Mouse (Mus musculus) forebrain, postnatal 0 days (tissue): ENCODE results near the gene Slco1a5. TPM values are rescaled to one million over a fixed set of nuclear protein-coding genes. Genes with fewer than 3 reads are reported as not detected.

ENCODE experiments used
- ATAC-seq: fragments of 200-750 bp; cut with Nextera tagmentation; 2 replicates; pipeline ENCODE4 v1.8.0; 2017; ENCODE audit warnings: mild to moderate bottlenecking, moderate library complexity
- DNase-seq: peaks from one replicate; pipeline ENCODE4 v3.0.0-alpha.2; 2015
- H3K27ac ChIP-seq: fragments of 300-500 bp; sonication (generic); 2 replicates; pipeline ENCODE4 v1.5.1; 2014; ENCODE audit warnings: low read depth, mild to moderate bottlenecking, antibody characterized with exemption, low read length, moderate library complexity, mixed read lengths
- H3K27me3 ChIP-seq: fragments of 300-500 bp; sonication (generic); 2 replicates; pipeline ENCODE4 v1.6.1; 2014; ENCODE audit warnings: mild to moderate bottlenecking, low read length, mixed read lengths; ENCODE audit not compliant: insufficient read depth
- H3K36me3 ChIP-seq: fragments of 300-500 bp; sonication (generic); 2 replicates; pipeline ENCODE4 v1.6.1; 2014; ENCODE audit warnings: mild to moderate bottlenecking, moderate library complexity; ENCODE audit not compliant: insufficient read depth
- H3K4me1 ChIP-seq: fragments of 300-500 bp; sonication (generic); 2 replicates; pipeline ENCODE4 v1.6.1; 2014; ENCODE audit warnings: antibody characterized with exemption; ENCODE audit not compliant: insufficient read depth
- H3K4me2 ChIP-seq: fragments of 300-500 bp; sonication (generic); 2 replicates; pipeline ENCODE4 v1.6.1; 2014; ENCODE audit warnings: low read depth, mild to moderate bottlenecking, moderate library complexity
- H3K4me3 ChIP-seq: fragments of 300-500 bp; sonication (generic); 2 replicates; pipeline ENCODE4 v1.5.1; 2014; ENCODE audit warnings: low read depth, low read length, mixed read lengths
- H3K9ac ChIP-seq: fragments of 300-500 bp; sonication (generic); 2 replicates; pipeline ENCODE4 v1.6.1; 2014; ENCODE audit warnings: mild to moderate bottlenecking
- H3K9me3 ChIP-seq: fragments of 300-500 bp; sonication (generic); 2 replicates; pipeline ENCODE4 v1.6.1; 2016; ENCODE audit warnings: low read length
- CTCF ChIP-seq: sonication (generic); IDR thresholded peaks from 2 replicates; pipeline ENCODE4 v1.5.1; 2016; ENCODE audit warnings: antibody characterized with exemption, control low read depth, low read depth
- WGBS: fragments of 180-500 bp; shearing (Covaris S2); extraction: QIAGEN DNeasy Blood & Tissue Kit; methylation state at CpG from one replicate; pipeline ENCODE4 v1.1.7; 2014; 5-methylcytosine and 5-hydroxymethylcytosine counted together
- polyA plus RNA-seq: library from polyadenylated mRNA; unstranded; fragments of >200 nt; fragmentation: Nextera tagmentation; extraction: Ambion mirVana; gene quantifications from 2 replicates; pipeline ENCODE4 v1.2.1, GENCODE M21; 2015
- total RNA-seq: library from RNA; depleted of rRNA; stranded (reverse); fragments of >200 nt; gene quantifications from 2 replicates; pipeline ENCODE4 v1.2.3, GENCODE M21; 2014

The Slco1a5 gene
- total and polyA plus RNA-seq, 2 experiments from 2014 or later, result 0.33 to 0.82 TPM

GRCm38 (mm10) chr6:142339576-142339975 lies 16.8 kb upstream of the Slco1a5 start:
- ATAC-seq (no peak), DNase-seq (no peak)
- H3K9ac ChIP-seq, result no peak overlapping the region
- no peaks in the 10 kb centered on the region for H3K4me1 ChIP-seq
- H3K27me3 ChIP-seq, result no peaks in the 10 kb centered on the region
- 45% methylated on average over 2 of the region's 2 CpGs for WGBS
- H3K36me3 ChIP-seq, result no peaks in the 10 kb centered on the region
- H3K27ac ChIP-seq, result no peak overlapping the region
- no peak overlapping the region for H3K4me3 ChIP-seq
- no peak overlapping the region for H3K4me2 ChIP-seq
- H3K9me3 ChIP-seq, result no peaks in the 10 kb centered on the region
- TF ChIP-seq CTCF, result no peak

GRCm38 (mm10) chr6:142338961-142339360 lies 16.2 kb upstream of the Slco1a5 start:
- Histone ChIP-seq H3K27me3 (no peaks in the 10 kb centered on the region), H3K36me3 (no peaks in the 10 kb centered on the region), H3K9me3 (no peaks in the 10 kb centered on the region), H3K27ac (no peak overlapping the region), H3K4me3 (no peak overlapping the region), H3K4me2 (no peak overlapping the region), H3K4me1 (no peaks in the 10 kb centered on the region), H3K9ac (no peak overlapping the region)
- ATAC-seq (no peak), DNase-seq (no peak)
- WGBS, result 53% methylated on average over 2 of the region's 2 CpGs
- no peak for TF ChIP-seq CTCF

GRCm38 (mm10) chr6:142329201-142329600 lies 6.4 kb upstream of the Slco1a5 start:
- no peak overlapping the region for H3K9ac ChIP-seq
- DNase-seq (no peak), ATAC-seq (no peak)
- H3K9me3 ChIP-seq, result no peaks in the 10 kb centered on the region
- no peak overlapping the region for H3K4me3 ChIP-seq
- no peaks in the 10 kb centered on the region for H3K36me3 ChIP-seq
- no peaks in the 10 kb centered on the region for H3K27me3 ChIP-seq
- no peaks in the 10 kb centered on the region for H3K4me1 ChIP-seq
- H3K4me2 ChIP-seq, result no peak overlapping the region
- WGBS, result 41% methylated on average over 1 of the region's 1 CpGs
- H3K27ac ChIP-seq, result no peak overlapping the region
- no peak for TF ChIP-seq CTCF

GRCm38 (mm10) chr6:142326598-142326997 lies 3.8 kb upstream of the Slco1a5 start:
- no peak overlapping the region for H3K4me2 ChIP-seq
- H3K27ac ChIP-seq, result no peak overlapping the region
- H3K27me3 ChIP-seq, result no peaks in the 10 kb centered on the region
- ATAC-seq (no peak), DNase-seq (no peak)
- no peaks in the 10 kb centered on the region for H3K9me3 ChIP-seq
- no peak overlapping the region for H3K9ac ChIP-seq
- WGBS, result 88% methylated on average over 3 of the region's 3 CpGs
- no peaks in the 10 kb centered on the region for H3K36me3 ChIP-seq
- H3K4me3 ChIP-seq, result no peak overlapping the region
- no peak for TF ChIP-seq CTCF
- H3K4me1 ChIP-seq, result no peaks in the 10 kb centered on the region

GRCm38 (mm10) chr6:142317106-142317505 lies 5.7 kb downstream of the Slco1a5 start:
- Histone ChIP-seq H3K27ac (no peak overlapping the region), H3K9me3 (no peaks in the 10 kb centered on the region), H3K27me3 (no peaks in the 10 kb centered on the region), H3K4me2 (no peak overlapping the region), H3K4me3 (no peak overlapping the region), H3K36me3 (no peaks in the 10 kb centered on the region), H3K9ac (no peak overlapping the region), H3K4me1 (no peaks in the 10 kb centered on the region)
- no peak for TF ChIP-seq CTCF
- DNase-seq (no peak), ATAC-seq (no peak)

GRCm38 (mm10) chr6:142314285-142314684 lies 8.5 kb downstream of the Slco1a5 start:
- no peak overlapping the region for H3K4me3 ChIP-seq
- H3K27ac ChIP-seq, result no peak overlapping the region
- ATAC-seq (no peak), DNase-seq (no peak)
- 0 out of 2 replicates have a peak, but pooled peaks cover 3% of the 10 kb centered on the region for H3K9me3 ChIP-seq
- no peak for TF ChIP-seq CTCF
- H3K9ac ChIP-seq, result no peak overlapping the region
- WGBS, result 91% methylated on average over 5 of the region's 5 CpGs
- no peaks in the 10 kb centered on the region for H3K4me1 ChIP-seq
- H3K36me3 ChIP-seq, result no peaks in the 10 kb centered on the region
- no peak overlapping the region for H3K4me2 ChIP-seq
- H3K27me3 ChIP-seq, result no peaks in the 10 kb centered on the region

- no peak overlapping the region for H3K4me3 ChIP-seq
- no peak for TF ChIP-seq CTCF
- H3K4me1 ChIP-seq, result no peaks in the 10 kb centered on the region
- H3K36me3 ChIP-seq, result no peaks in the 10 kb centered on the region
- ATAC-seq (no peak), DNase-seq (no peak)
- 0 out of 2 replicates have a peak, but pooled peaks cover 6% of the 10 kb centered on the region for H3K9me3 ChIP-seq
- H3K4me2 ChIP-seq, result no peak overlapping the region
- H3K27me3 ChIP-seq, result no peaks in the 10 kb centered on the region
- no peak overlapping the region for H3K27ac ChIP-seq
- H3K9ac ChIP-seq, result no peak overlapping the region
These were observed 17.7 kb downstream of the Slco1a5 start for GRCm38 (mm10) chr6:142305076-142305475.

GRCm38 (mm10) chr6:142298098-142298497 lies 24.7 kb downstream of the Slco1a5 start, which contains the start of gene Iapp:
Gene Iapp, plus strand, starts transcription at chr6:142298423.
- ATAC-seq (no peak), DNase-seq (no peak)
- Histone ChIP-seq H3K4me3 (no peak within 1 kb of the TSS), H3K36me3 (no peaks in the 10 kb centered on the region), H3K9me3 (no peaks in the 10 kb centered on the region), H3K27me3 (no peaks in the 10 kb centered on the region), H3K4me2 (no peak within 1 kb of the TSS), H3K9ac (no peak within 1 kb of the TSS), H3K27ac (no peak within 1 kb of the TSS), H3K4me1 (no peaks in the 10 kb centered on the region)
- WGBS, result 66% methylated on average over 4 of the region's 4 CpGs
- no peak for TF ChIP-seq CTCF
